Mouse (Mus musculus): ENCODE results near the gene Jak1. TPM values are rescaled to one million over a fixed set of nuclear protein-coding genes. Genes with fewer than 3 reads are reported as not detected.

The Jak1 gene
- polyA plus RNA-seq, 2 experiments: 19.8 to 38.2 TPM

GRCm38 (mm10) chr4:101306132-101306915 is 41.2 kb upstream of the Jak1 start:
- Histone ChIP-seq H3K4me1 (replicated peaks; ENCODE audit: control insufficient read depth in 2 of 2, insufficient read depth in 2 of 2, low read length in 1 of 2) (0 out of 4 replicates have a peak, but pooled peaks cover 0 to 4% of the 10 kb centered on the region in 2 experiments), H3K27me3 (ENCODE audit: control insufficient read depth, insufficient read depth, low read length) (no peaks in the 10 kb centered on the region), H3K36me3 (replicated peaks; ENCODE audit: control insufficient read depth, insufficient read depth, low read depth) (no peaks in the 10 kb centered on the region), H3K27ac (no peak overlapping the region), H3K4me2 (ENCODE audit: low read depth) (no peak overlapping the region), H3K9me3 (ENCODE audit: control insufficient read depth, low read length) (no peaks in the 10 kb centered on the region), H3K4me3 (ENCODE audit: insufficient read depth in 1 of 2, low read depth in 2 of 2, low read length in 2 of 2) (no peak overlapping the region), H3K9ac (replicated peaks) (no peak overlapping the region)
- TF ChIP-seq EP300 (IDR thresholded peaks at IDR 0.05; ENCODE audit: low read depth): no peak
- TF ChIP-seq CTCF (IDR thresholded peaks at IDR 0.05; ENCODE audit: low read depth): no peak
- WGBS (ENCODE audit: insufficient replicate concordance): 28% methylated on average over 8 of the region's 8 CpGs
- DNase-seq (ENCODE audit: low read depth in 3 of 3, low spot score in 3 of 3): no peak
- no peak for ATAC-seq (ENCODE audit: insufficient read depth)

DNA sequence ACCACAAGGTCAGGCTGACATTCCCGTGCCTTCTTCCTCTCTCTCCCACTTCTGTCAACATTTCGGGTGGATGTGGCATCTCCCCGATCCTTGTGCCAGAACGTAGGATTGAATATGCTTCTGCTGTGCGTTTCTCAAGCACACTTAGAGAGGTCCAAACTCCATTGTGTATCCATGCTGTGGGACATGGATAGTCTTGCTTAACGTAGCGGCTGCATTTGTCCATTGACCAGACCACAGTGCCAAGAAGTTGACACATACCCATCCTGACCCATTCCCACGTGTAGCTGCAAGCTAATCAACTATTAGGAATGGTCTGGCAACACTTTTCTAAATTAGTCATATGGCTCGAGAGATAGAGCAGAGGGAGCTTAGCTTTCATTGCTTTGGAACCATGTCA is 40.0 kb upstream of the Jak1 start:
- H3K27me3 ChIP-seq (ENCODE audit: control insufficient read depth, insufficient read depth, low read length): no peaks in the 10 kb centered on the region
- no peak overlapping the region for H3K9ac ChIP-seq (replicated peaks)
- TF ChIP-seq CTCF (IDR thresholded peaks at IDR 0.05; ENCODE audit: low read depth): no peak
- TF ChIP-seq EP300 (IDR thresholded peaks at IDR 0.05; ENCODE audit: low read depth): no peak
- H3K27ac ChIP-seq: no peak overlapping the region
- no peak overlapping the region for H3K4me3 ChIP-seq (ENCODE audit: insufficient read depth in 1 of 2, low read depth in 2 of 2, low read length in 2 of 2)
- no peak overlapping the region for H3K4me2 ChIP-seq (ENCODE audit: low read depth)
- WGBS (ENCODE audit: insufficient replicate concordance): 60% methylated on average over 9 of the region's 9 CpGs
- no peaks in the 10 kb centered on the region for H3K36me3 ChIP-seq (replicated peaks; ENCODE audit: control insufficient read depth, insufficient read depth, low read depth)
- no peaks in the 10 kb centered on the region for H3K9me3 ChIP-seq (ENCODE audit: control insufficient read depth, low read length)
- ATAC-seq (ENCODE audit: insufficient read depth) (no peak), DNase-seq (ENCODE audit: low read depth in 3 of 3, low spot score in 3 of 3) (no peak)
- 0 out of 4 replicates have a peak, but pooled peaks cover 0 to 4% of the 10 kb centered on the region in 2 experiments for H3K4me1 ChIP-seq (replicated peaks; ENCODE audit: control insufficient read depth in 2 of 2, insufficient read depth in 2 of 2, low read length in 1 of 2)

- peaks cover 0 to 6% of the 10 kb centered on the region in 2 experiments; a peak in 1 of 4 replicates for H3K4me1 ChIP-seq (replicated peaks; ENCODE audit: control insufficient read depth in 2 of 2, insufficient read depth in 2 of 2, low read length in 1 of 2)
- no peak overlapping the region for H3K4me3 ChIP-seq (ENCODE audit: insufficient read depth in 1 of 2, low read depth in 2 of 2, low read length in 2 of 2)
- no peaks in the 10 kb centered on the region for H3K9me3 ChIP-seq (ENCODE audit: control insufficient read depth, low read length)
- no peak overlapping the region for H3K9ac ChIP-seq (replicated peaks)
- no peaks in the 10 kb centered on the region for H3K36me3 ChIP-seq (replicated peaks; ENCODE audit: control insufficient read depth, insufficient read depth, low read depth)
- 65% methylated on average over 4 of the region's 4 CpGs for WGBS (ENCODE audit: insufficient replicate concordance)
- no peak for ATAC-seq (ENCODE audit: insufficient read depth)
- no peak for DNase-seq (ENCODE audit: low read depth in 3 of 3, low spot score in 3 of 3)
- H3K4me2 ChIP-seq (ENCODE audit: low read depth): no peak overlapping the region
- H3K27me3 ChIP-seq (ENCODE audit: control insufficient read depth, insufficient read depth, low read length): no peaks in the 10 kb centered on the region
- TF ChIP-seq EP300 (IDR thresholded peaks at IDR 0.05; ENCODE audit: low read depth) (no peak), CTCF (IDR thresholded peaks at IDR 0.05; ENCODE audit: low read depth) (no peak)
- no peak overlapping the region for H3K27ac ChIP-seq
Observed at GRCm38 (mm10) chr4:101304114-101304513, 39.0 kb upstream of the Jak1 start.

DNA sequence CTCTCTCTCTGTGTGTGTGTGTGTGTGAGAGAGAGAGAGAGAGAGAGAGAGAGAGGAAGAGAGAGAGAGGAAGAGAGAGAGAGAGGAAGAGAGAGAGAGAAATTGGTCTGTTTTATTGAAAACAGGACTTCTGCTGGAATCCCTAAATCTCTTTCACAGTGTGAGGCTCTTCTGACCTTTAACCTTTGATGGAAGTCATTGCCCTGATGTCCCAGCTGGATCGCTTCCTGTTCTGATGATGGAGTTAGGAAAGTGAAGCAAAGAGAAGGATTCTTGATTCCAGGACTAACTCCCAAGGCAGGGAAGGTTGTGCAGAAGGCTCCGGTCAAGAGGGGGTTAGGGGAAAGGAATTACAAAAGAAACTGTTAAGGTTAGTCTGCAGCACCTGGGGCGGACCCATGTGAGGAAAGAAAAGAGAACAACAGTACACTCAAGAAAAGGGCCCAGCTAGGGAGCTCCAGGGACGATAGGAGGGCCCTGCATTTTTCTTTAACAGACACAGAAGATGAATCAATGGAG is 35.4 kb upstream of the Jak1 start:
- Histone ChIP-seq H3K4me3 (ENCODE audit: insufficient read depth in 1 of 2, low read depth in 2 of 2, low read length in 2 of 2) (no peak overlapping the region), H3K9me3 (ENCODE audit: control insufficient read depth, low read length) (no peaks in the 10 kb centered on the region), H3K9ac (replicated peaks) (no peak overlapping the region), H3K36me3 (replicated peaks; ENCODE audit: control insufficient read depth, insufficient read depth, low read depth) (no peaks in the 10 kb centered on the region), H3K4me2 (ENCODE audit: low read depth) (no peak overlapping the region), H3K27ac (no peak overlapping the region), H3K4me1 (replicated peaks; ENCODE audit: control insufficient read depth in 2 of 2, insufficient read depth in 2 of 2, low read length in 1 of 2) (peaks cover 0 to 4% of the 10 kb centered on the region in 2 experiments; a peak in 2 of 4 replicates), H3K27me3 (ENCODE audit: control insufficient read depth, insufficient read depth, low read length) (no peaks in the 10 kb centered on the region)
- TF ChIP-seq EP300 (IDR thresholded peaks at IDR 0.05; ENCODE audit: low read depth): no peak
- no peak for TF ChIP-seq CTCF (IDR thresholded peaks at IDR 0.05; ENCODE audit: low read depth)
- ATAC-seq (ENCODE audit: insufficient read depth) (no peak), DNase-seq (ENCODE audit: low read depth in 3 of 3, low spot score in 3 of 3) (no peak)
- 54% methylated on average over 4 of the region's 4 CpGs for WGBS (ENCODE audit: insufficient replicate concordance)

DNA sequence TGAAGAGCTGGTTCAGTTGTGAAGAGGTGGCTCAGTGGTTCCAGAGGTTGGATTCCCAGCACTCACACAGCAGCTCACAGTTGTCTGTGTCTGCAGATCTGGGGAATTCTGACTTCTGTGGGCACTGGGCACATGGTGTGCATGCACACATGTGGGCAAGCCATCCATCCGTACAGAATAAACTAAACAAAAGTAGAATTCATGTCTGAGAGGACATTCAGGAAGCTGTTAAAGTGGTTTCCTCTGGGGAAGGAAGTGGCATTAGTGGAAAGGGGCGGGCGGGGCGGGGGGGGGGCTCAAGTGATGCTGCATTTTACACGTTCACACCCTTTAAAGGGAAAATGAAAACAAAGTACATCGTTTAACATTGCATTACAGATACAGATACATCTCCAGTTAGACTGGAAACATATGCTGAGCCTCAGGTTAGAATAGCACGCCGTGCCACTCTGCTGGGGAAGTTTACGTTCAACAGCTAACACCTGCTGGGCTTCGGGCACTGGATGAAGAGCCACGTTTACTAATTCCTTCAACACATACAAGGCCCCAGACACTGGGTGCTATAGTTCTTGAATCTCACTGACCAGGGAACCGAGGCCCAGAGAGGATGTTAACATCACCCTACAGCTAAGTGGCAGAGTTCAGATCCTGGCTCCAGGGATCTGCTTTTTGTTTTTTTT is 33.4 kb upstream of the Jak1 start:
- no peaks in the 10 kb centered on the region for H3K36me3 ChIP-seq (replicated peaks; ENCODE audit: control insufficient read depth, insufficient read depth, low read depth)
- H3K4me3 ChIP-seq (ENCODE audit: insufficient read depth in 1 of 2, low read depth in 2 of 2, low read length in 2 of 2): no peak overlapping the region
- DNase-seq (ENCODE audit: low read depth in 3 of 3, low spot score in 3 of 3) (no peak), ATAC-seq (ENCODE audit: insufficient read depth) (no peak)
- no peak overlapping the region for H3K27ac ChIP-seq
- TF ChIP-seq CTCF (IDR thresholded peaks at IDR 0.05; ENCODE audit: low read depth) (no peak), EP300 (IDR thresholded peaks at IDR 0.05; ENCODE audit: low read depth) (no peak)
- H3K27me3 ChIP-seq (ENCODE audit: control insufficient read depth, insufficient read depth, low read length): peaks cover 8% of the 10 kb centered on the region
- no peak overlapping the region for H3K4me2 ChIP-seq (ENCODE audit: low read depth)
- no peaks in the 10 kb centered on the region for H3K9me3 ChIP-seq (ENCODE audit: control insufficient read depth, low read length)
- peaks cover 0 to 7% of the 10 kb centered on the region in 2 experiments; a peak in 2 of 4 replicates for H3K4me1 ChIP-seq (replicated peaks; ENCODE audit: control insufficient read depth in 2 of 2, insufficient read depth in 2 of 2, low read length in 1 of 2)
- 31% methylated on average over 12 of the region's 12 CpGs for WGBS (ENCODE audit: insufficient replicate concordance)
- H3K9ac ChIP-seq (replicated peaks): no peak overlapping the region
